Mouse (Mus musculus) large intestine, adult 2 months (tissue): ENCODE results near the gene Gopc. TPM values are rescaled to one million over a fixed set of nuclear protein-coding genes. Genes with fewer than 3 reads are reported as not detected.
"Not testable (repeated sequence)": the region's sequence is repeated elsewhere in the genome, so short reads cannot be mapped to it uniquely, and the experiment has no call there.

Experiments used
- DNase-seq: peaks from one replicate; pipeline ENCODE4 v3.0.0-alpha.2; 2012; ENCODE audit warnings: low read depth, low spot score
- WGBS: fragments of 180-500 bp; shearing (Covaris S2); methylation state at CpG from one replicate; pipeline ENCODE4 v1.1.7; 2018; 5-methylcytosine and 5-hydroxymethylcytosine counted together
- polyA plus RNA-seq: library from polyadenylated mRNA; depleted of rRNA; stranded (reverse); fragments of >200 nt; gene quantifications from 2 replicates; pipeline ENCODE4 v1.2.3, GENCODE M21; 2012; rRNA removed

Gopc gene
- polyA plus RNA-seq, 1 experiment, result 2.3 TPM

- 82% methylated on average over 28 of the region's 28 CpGs for WGBS
- DNase-seq, result no peak
Measured at GRCm38 (mm10) chr10:52319506-52320286, 62.2 kb downstream of the Gopc start.

GRCm38 (mm10) chr10:52309196-52309595 is 72.7 kb downstream of the Gopc start:
- WGBS, result 70% methylated on average over 8 of the region's 8 CpGs
- DNase-seq, result no peak

GRCm38 (mm10) chr10:52304574-52304973 is 77.3 kb downstream of the Gopc start:
- 90% methylated on average over 7 of the region's 7 CpGs for WGBS
- no peak for DNase-seq

- DNase-seq, result no peak
Measured at GRCm38 (mm10) chr10:52302271-52302670, 79.7 kb downstream of the Gopc start.

- WGBS, result 98% methylated on average over 4 of the region's 4 CpGs
- no peak for DNase-seq
Measured at GRCm38 (mm10) chr10:52301766-52302165, 80.2 kb downstream of the Gopc start.

- not testable (repeated sequence) for DNase-seq
Measured at GRCm38 (mm10) chr10:52298568-52298967, 83.4 kb downstream of the Gopc start.

GRCm38 (mm10) chr10:52295934-52296333 is 86.0 kb downstream of the Gopc start:
- no peak for DNase-seq
- 96% methylated on average over 2 of the region's 2 CpGs for WGBS

GRCm38 (mm10) chr10:52293921-52294577 is 87.9 kb downstream of the Gopc start:
- no peak for DNase-seq
- 84% methylated on average over 4 of the region's 4 CpGs for WGBS

- 82% methylated on average over 1 of the region's 1 CpGs for WGBS
Measured at GRCm38 (mm10) chr10:52292391-52292790, 89.5 kb downstream of the Gopc start.

GRCm38 (mm10) chr10:52289261-52289660 is 92.7 kb downstream of the Gopc start:
- no peak for DNase-seq
- WGBS, result 66% methylated on average over 3 of the region's 3 CpGs

More at GRCm38 (mm10) chr10:52292391-52292790, 89.5 kb downstream of the Gopc start:
- DNase-seq, result not testable (repeated sequence)

- 84% methylated on average over 5 of the region's 5 CpGs for WGBS
- no peak for DNase-seq
Measured at GRCm38 (mm10) chr10:52287852-52288533, 93.9 kb downstream of the Gopc start.

Other genes with a start within 250 kb of the Gopc start
- gene Ros1, start 186.9 kb downstream of the Gopc start, polyA plus RNA-seq, result 0.03 TPM in 1 of 2 replicates, not detected in the other
- 16.9 and 21.4 TPM in 2 replicates for gene Dcbld1, start 148.5 kb downstream of the Gopc start, polyA plus RNA-seq
- not detected in 2 replicates for gene Gm26741, start 23.4 kb downstream of the Gopc start, polyA plus RNA-seq
- gene Nepn, start 6.8 kb upstream of the Gopc start, polyA plus RNA-seq, result not detected in 2 replicates
- gene Nus1, start 35.4 kb upstream of the Gopc start, polyA plus RNA-seq, result 14.0 and 16.7 TPM in 2 replicates